Mouse (Mus musculus) megakaryocyte, embryonic 14.5 days (primary cell): ENCODE results near the gene Aqp5. TPM values are rescaled to one million over a fixed set of nuclear protein-coding genes. Genes with fewer than 3 reads are reported as not detected.

Experiments used
- H3K27me3 ChIP-seq: replicated peaks from 2 replicates; pipeline ENCODE3; 2012; ENCODE audit warnings: inconsistent platforms
- H3K36me3 ChIP-seq: replicated peaks from 2 replicates; pipeline ENCODE3; 2012; ENCODE audit warnings: low read length, inconsistent platforms, mixed read lengths
- H3K4me1 ChIP-seq: 2 replicates; pipeline ENCODE4 v1.6.1; 2012; ENCODE audit warnings: inconsistent platforms
- H3K4me3 ChIP-seq: replicated peaks from 2 replicates; pipeline ENCODE3; 2012; ENCODE audit warnings: moderate library complexity, mild to moderate bottlenecking, inconsistent platforms
- H3K9me3 ChIP-seq: 2 replicates; pipeline ENCODE4 v1.6.1; 2012; ENCODE audit warnings: inconsistent platforms
- FLI1 ChIP-seq: IDR thresholded peaks from 2 replicates; pipeline ENCODE4 v1.6.1; 2012; ENCODE audit warnings: low read length, inconsistent platforms, mixed read lengths
- GATA1 ChIP-seq: IDR thresholded peaks from 3 replicates; pipeline ENCODE4 v1.6.1; 2012; ENCODE audit warnings: mixed read lengths, low read length, inconsistent platforms, borderline replicate concordance
- polyA plus RNA-seq: library from polyadenylated mRNA; stranded (reverse); fragments of >175 nt; gene quantifications from 2 replicates; pipeline ENCODE4 v1.2.3, GENCODE M21; 2012; ENCODE audit warnings: low replicate concordance; ENCODE audit not compliant: insufficient read depth

Aqp5 gene
- not detected in 2 replicates for polyA plus RNA-seq

DNA sequence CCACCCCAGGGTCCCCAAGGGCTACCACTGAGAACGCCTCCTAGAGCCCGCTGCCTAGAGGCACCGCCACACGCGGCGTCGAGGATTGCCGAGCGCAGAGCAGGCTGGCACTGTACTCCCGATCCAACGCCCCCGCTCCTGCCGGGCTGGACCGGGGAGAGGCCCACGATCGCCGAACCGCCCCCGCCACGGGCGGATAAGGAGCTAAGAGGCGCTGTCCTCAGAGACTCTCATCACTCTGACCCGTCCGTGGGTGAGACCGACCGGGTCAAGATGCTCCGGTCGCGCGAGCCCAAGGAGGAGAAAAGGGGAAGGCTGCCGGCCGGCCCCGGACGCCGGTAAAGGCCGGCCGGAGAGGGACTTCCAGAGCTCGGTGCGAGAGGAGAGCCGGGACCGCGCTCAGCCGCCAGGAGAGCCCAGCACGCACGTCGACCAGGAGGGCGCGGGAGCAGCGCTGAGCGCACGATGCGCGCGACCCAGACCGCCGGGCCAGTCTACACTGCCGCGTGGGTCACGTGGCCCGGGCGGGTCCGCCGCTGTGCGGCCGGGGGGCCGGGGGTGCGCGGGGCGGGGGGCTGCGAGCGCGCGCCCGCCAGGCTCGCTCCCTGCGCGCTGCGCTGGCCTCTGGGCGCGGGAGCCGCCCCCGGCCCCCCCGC, at the start of gene Aqp5:
TSS of gene Aqp5 (plus strand) at position 354 of the 656 bp plus-strand sequence.
- H3K9me3 ChIP-seq, result peaks cover 7% of the 10 kb centered on the region; the same call in 1 of the 2 replicates
- no peak for TF ChIP-seq FLI1
- no peak for TF ChIP-seq GATA1
- peak within 1 kb of the TSS; percentile 53 for H3K4me3 ChIP-seq
- no peaks in the 10 kb centered on the region for H3K36me3 ChIP-seq
- peaks cover 99% of the 10 kb centered on the region for H3K27me3 ChIP-seq
- H3K4me1 ChIP-seq, result peaks cover 6% of the 10 kb centered on the region

DNA sequence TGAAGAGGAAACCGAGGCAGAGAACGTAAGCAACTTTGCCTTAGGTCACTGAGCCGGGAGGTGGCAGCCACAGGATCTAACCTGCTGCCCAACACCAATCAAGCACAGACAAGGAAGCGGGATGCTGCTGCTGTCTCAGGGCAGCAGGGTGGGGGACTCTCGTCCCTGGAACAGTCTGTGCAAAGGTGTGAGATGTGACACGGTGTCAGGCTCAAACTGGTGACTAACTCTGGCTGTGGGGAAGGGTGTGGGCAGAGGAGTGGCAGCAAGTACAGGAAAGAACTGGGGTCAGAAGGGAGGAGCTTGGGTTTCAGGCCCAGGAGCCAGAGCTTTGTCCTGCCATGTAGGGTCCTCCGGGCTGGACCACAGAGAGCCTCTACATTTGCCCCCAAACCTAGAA, 46.5 kb upstream of the Aqp5 start:
- no peaks in the 10 kb centered on the region for H3K36me3 ChIP-seq
- H3K4me1 ChIP-seq, result no peaks in the 10 kb centered on the region
- no peak overlapping the region for H3K4me3 ChIP-seq
- TF ChIP-seq FLI1 (no peak), GATA1 (no peak)
- peaks cover 70% of the 10 kb centered on the region for H3K27me3 ChIP-seq
- H3K9me3 ChIP-seq, result no peaks in the 10 kb centered on the region

DNA sequence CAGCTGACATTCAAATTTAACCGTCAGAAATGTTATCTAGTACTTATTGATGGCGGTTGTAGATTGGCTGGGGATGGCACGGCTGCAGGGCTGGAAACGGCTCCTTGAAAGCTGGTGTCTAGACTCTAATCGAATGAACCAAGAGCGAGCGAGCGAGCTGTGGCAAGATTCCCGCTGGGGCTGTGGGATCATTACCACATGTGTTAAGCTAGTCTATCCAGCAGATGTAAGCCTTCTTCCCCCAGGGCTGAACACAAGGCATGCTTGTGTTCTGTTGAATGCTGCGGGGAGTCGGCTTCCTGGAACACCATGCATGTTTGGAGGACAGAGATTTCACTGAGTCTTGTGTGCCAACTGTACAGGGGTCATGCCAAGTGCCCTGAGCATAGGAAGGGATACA, 44.0 kb upstream of the Aqp5 start:
- TF ChIP-seq FLI1 (no peak), GATA1 (no peak)
- H3K4me3 ChIP-seq, result no peak overlapping the region
- no peaks in the 10 kb centered on the region for H3K4me1 ChIP-seq
- H3K36me3 ChIP-seq, result no peaks in the 10 kb centered on the region
- no peaks in the 10 kb centered on the region for H3K9me3 ChIP-seq
- H3K27me3 ChIP-seq, result peaks cover 67% of the 10 kb centered on the region

DNA sequence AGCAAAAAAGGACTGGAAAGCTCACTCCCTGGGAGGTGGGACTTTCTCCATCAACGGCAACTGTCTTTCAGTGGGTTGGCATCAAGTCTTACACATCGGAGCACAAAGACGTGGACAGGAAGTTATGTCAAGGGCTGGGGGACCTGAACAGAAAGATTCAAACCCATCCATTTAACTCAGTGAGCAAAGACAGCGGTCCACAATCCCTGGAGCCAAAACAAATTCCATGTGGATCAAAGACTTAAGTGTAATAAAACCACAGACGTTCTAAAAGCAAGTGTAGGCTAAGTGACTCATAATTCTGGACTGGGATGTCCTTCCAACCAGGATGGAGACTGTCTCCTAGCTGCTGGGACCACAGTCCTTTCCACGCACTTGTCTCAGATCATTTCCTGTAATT, 42.9 kb upstream of the Aqp5 start:
- H3K4me1 ChIP-seq, result no peaks in the 10 kb centered on the region
- H3K4me3 ChIP-seq, result no peak overlapping the region
- TF ChIP-seq FLI1, result no peak
- no peak for TF ChIP-seq GATA1
- H3K27me3 ChIP-seq, result peaks cover 60% of the 10 kb centered on the region
- no peaks in the 10 kb centered on the region for H3K9me3 ChIP-seq
- H3K36me3 ChIP-seq, result no peaks in the 10 kb centered on the region

DNA sequence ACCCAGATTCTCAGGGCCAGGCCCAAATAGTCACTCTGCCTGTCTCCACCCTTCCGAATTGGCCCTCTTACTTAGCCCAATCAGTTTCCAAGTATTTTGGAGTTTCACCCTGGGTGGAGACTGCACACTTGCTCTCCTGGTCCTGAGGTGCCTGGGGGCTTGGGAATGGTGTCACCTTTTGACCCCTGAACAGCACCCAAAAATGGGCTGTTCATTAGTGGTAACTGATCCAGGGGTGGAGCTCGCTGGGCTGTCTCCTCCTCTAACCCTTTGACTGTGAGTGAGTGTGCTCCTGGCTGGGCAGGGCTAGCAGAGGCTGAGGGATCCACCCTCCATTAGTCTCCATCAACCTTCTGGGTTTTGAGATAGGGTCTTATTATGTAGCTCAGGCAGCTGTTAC, 40.7 kb upstream of the Aqp5 start:
- TF ChIP-seq GATA1 (no peak), FLI1 (no peak)
- Histone ChIP-seq H3K36me3 (no peaks in the 10 kb centered on the region), H3K9me3 (no peaks in the 10 kb centered on the region), H3K27me3 (peaks cover 51% of the 10 kb centered on the region), H3K4me3 (no peak overlapping the region), H3K4me1 (no peaks in the 10 kb centered on the region)

DNA sequence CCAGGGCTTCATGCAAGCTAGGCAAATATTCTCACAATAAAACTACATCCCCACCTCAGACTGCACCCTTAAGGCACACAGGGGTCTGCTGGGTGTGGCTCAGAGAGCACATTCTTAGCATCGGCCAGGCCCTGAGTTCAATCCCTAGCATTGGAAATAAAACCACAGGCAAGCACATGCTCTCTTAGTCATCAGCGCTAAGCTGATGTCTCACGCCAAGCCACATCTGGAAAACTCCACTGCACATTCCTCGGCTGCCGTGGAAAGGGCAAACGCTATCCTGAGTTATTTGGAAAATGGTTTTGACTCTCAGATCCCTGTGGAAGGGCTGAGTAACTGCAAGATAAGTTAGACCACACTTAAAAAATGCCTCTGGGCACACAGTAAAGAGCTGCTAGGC, 36.8 kb upstream of the Aqp5 start:
- TF ChIP-seq GATA1, result no peak
- no peak for TF ChIP-seq FLI1
- Histone ChIP-seq H3K4me1 (no peaks in the 10 kb centered on the region), H3K9me3 (0 out of 2 replicates have a peak, but pooled peaks cover 3% of the 10 kb centered on the region), H3K36me3 (no peaks in the 10 kb centered on the region), H3K27me3 (peaks cover 41% of the 10 kb centered on the region), H3K4me3 (no peak overlapping the region)

DNA sequence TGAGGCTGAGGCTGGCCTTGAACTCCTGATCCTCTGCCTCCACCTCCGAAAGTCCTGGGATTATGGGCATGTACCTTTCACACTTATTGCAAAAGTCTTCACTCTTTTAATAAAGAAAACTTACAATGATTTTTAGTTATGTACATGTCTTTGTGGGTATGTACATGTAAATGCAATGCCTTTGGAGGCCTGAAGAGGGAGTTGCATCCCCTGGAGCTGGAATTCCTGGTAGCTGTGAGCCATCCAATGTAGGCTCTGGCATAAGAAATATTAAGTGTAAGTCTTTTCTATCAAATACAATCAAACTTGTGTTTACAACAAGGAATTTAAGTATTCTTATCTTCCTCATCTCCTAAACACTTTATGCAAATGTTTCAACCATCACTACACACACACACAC, 31.6 kb upstream of the Aqp5 start:
- peaks cover 58% of the 10 kb centered on the region for H3K27me3 ChIP-seq
- TF ChIP-seq GATA1, result no peak
- no peak for TF ChIP-seq FLI1
- no peak overlapping the region for H3K4me3 ChIP-seq
- H3K4me1 ChIP-seq, result no peaks in the 10 kb centered on the region
- H3K36me3 ChIP-seq, result no peaks in the 10 kb centered on the region
- 0 out of 2 replicates have a peak, but pooled peaks cover 3% of the 10 kb centered on the region for H3K9me3 ChIP-seq

DNA sequence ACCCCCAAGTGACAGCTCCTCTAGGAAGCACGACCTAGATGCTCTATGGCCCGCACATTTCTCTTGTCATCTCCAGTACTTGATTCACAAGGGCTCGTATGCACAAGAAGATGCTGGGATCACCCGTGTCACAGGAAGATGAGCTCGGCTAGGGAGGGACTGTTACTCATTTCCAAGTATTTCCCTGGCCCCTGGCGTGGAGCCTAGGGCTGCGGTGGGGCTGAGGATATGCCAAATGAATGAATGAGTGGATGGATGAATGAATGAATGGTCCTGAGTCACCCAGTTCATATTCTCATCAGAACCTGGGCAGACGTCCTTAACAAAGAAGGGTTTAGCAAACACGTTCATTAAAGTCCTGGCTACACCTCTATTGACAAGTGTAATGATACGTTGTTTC, 30.3 kb upstream of the Aqp5 start:
- Histone ChIP-seq H3K4me1 (no peaks in the 10 kb centered on the region), H3K9me3 (0 out of 2 replicates have a peak, but pooled peaks cover 3% of the 10 kb centered on the region), H3K27me3 (peaks cover 61% of the 10 kb centered on the region), H3K4me3 (no peak overlapping the region), H3K36me3 (no peaks in the 10 kb centered on the region)
- no peak for TF ChIP-seq FLI1
- no peak for TF ChIP-seq GATA1

DNA sequence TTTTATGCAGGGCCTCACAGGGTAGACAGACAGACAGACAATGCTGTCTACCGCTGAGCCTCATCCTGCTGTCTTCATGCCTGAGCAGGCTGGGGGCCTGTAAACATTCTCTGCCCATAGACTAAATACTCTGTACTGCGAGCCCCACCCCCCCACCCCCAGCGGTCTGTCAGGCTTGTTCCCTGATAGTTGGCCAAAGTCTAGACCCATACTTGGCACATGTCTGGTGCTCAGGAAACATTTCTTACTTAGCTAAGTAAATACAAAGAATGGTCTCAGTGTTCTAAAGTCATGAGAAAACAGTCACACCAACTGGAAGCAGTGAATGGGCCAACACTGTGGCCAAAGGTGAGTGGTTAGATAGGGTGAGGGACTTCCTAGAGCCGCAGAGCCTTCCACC, 23.2 kb upstream of the Aqp5 start:
- Histone ChIP-seq H3K4me1 (no peaks in the 10 kb centered on the region), H3K9me3 (peaks cover 12% of the 10 kb centered on the region), H3K36me3 (no peaks in the 10 kb centered on the region), H3K4me3 (no peak overlapping the region), H3K27me3 (peaks cover 72% of the 10 kb centered on the region)
- TF ChIP-seq GATA1, result no peak
- no peak for TF ChIP-seq FLI1

DNA sequence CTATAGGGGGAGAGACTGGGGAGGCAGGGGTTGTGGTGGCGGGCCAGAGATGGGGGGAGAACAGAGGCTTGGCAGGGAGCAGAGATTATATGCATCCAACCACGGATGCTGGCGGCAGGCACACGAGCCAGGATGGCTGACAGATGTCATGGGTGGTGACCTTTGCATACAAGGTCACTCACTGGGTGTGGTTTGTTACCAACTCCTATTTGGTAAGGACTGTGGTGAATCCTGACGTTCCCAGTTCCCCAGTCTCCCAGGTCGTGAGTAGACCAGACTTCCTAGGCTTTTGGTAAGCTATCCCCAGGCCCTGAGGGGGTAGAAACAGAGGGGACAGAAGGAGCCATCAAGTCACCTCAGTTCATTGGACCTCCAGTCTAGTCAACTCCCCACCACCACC, 21.9 kb upstream of the Aqp5 start:
- Histone ChIP-seq H3K27me3 (peaks cover 73% of the 10 kb centered on the region), H3K4me1 (no peaks in the 10 kb centered on the region), H3K4me3 (no peak overlapping the region), H3K36me3 (no peaks in the 10 kb centered on the region), H3K9me3 (peaks cover 12% of the 10 kb centered on the region)
- no peak for TF ChIP-seq FLI1
- TF ChIP-seq GATA1, result no peak
